Mouse (Mus musculus) E14TG2a.4 (cell line): Measurements from ENCODE around the gene Grk6.

Experiments
- CTCF ChIP-seq: conservative IDR thresholded peaks from 2 replicates; pipeline ENCODE4 v1.5.1; 2014; ENCODE audit warnings: low read length
- NANOG ChIP-seq: IDR thresholded peaks from 2 replicates; pipeline ENCODE4 v1.6.1; 2014; ENCODE audit warnings: borderline replicate concordance, low read length, mixed read lengths

DNA sequence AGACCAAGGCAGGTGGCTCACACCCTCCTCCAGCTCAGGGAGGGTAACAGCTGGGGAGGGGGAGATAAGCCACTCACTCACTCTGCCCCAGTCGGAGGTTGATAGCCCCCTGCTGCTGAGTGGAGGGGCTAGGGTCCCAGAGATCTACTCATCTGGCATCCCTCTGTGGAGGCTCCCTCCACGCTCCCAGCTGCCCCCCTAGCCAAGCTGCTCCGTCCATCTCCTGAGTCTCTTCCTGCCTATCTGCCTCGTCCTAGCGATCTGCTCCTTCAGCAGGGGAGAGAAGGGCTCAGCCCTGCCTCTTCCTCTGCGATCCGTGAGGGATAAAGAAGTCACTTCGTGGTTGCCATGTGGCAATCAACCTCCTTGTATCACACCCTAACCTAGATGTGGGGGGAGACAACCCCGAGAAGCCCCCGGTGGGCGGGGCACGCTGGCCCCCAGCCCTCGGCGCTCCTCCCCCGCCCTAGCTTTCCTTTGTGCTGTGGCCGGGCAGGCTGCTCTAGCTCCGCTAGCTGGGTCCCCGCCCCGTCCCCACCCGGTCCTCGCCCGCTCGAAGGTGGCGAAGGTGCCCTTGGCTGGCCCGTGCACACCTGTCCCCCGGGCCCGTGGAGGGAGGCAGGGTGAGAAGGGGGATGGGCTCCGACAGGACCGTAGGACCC is 42.2 kb downstream of the Grk6 start:
- TF ChIP-seq CTCF, result no peak
- TF ChIP-seq NANOG, result no peak
